Mouse (Mus musculus) bone marrow, adult 2 months (tissue): ENCODE measurements around the gene Cenpf.

Source experiments
- CTCF ChIP-seq: fragments of 200-500 bp; IDR thresholded peaks from 2 replicates; pipeline ENCODE4 v1.5.1; 2011; ENCODE audit warnings: low read length, control low read depth; ENCODE audit not compliant: control insufficient read depth, insufficient read depth
- POLR2A ChIP-seq: fragments of 200-500 bp; IDR thresholded peaks from 2 replicates; pipeline ENCODE4 v1.6.1; 2011; ENCODE audit warnings: low read depth, mild to moderate bottlenecking, control low read depth, low read length, borderline replicate concordance; ENCODE audit not compliant: control insufficient read depth

DNA sequence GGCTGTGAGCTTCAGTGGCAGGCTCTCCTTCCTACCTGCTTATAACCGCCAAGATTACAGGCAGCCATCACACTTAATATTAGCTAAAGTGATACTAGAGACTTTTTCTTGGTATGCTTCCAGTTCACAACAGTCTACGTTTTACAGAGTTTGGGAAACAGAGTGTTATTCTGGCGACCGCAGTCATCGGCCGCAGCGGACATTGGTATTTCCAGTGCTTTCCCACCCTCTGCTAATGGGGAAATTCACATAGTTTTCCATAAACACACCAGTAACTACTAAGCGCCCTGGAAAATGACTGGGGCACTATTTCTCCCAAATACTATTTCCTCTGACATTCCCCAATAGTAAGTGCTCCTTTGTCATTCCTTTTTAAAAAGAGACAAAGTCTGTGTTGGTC is 21.1 kb upstream of the Cenpf start:
- TF ChIP-seq POLR2A: no peak
- no peak for TF ChIP-seq CTCF
